In the genomic region with DNA sequence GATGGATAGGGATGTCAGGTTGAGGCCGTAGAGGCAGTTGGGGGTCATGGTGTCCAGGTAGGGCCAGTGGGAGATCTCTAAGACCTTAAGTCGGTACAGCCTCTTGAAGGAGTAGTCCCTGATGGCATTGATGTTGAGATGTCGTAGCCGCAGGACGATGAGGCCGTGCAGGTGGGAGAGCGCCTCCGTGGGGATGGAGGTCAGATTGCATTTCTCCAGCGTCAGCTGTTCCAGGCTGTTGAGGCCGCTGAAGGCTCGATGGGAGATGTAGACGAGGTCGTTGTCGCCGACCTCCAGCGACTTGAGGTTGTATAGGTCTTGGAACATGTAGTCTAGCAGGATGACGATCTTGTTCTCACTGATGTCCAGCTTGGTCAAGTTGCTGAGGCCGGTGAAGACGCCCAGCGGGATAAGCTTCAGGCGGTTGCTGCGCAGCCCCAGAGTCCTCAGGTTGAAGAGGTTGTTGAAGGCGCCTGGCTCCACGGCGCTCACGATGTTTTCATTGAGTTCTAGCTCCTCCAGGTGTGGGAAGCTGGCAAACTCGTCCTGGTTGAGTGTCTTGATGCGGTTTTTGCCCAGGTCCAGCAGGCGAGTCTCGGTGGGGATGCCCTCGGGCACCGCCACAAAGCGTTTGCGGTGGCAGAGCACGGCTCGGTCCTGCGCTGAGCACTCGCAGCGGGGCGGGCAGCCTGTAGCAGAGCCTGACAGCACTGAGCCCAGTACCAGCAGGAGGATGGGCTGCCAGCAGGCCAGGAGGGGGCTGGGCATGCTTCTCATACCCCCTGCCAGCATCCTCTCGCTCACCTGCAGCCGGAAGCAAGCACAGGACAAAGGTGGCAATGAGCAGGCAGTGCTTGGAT, we compare ENCODE assay signal across 13 mouse cellular contexts.
DNase-seq lines count a peak whose midpoint lies in the region; ATAC-seq and TF ChIP-seq lines count a peak whose summit lies in the region.
"Had no signal": no experiment of that assay in that cellular context is flagged by ENCODE, and none has a peak within 500 bp of the region (broad histone marks: within the 10 kb centered on the region; RNA-seq: fewer than 3 reads in every experiment).

No protein-coding gene starts in this region.

- ATAC-seq in heart, embryonic 12.5 days (ENCODE audit: insufficient number of reproducible peaks, low FRiP score): no peak
- ATAC-seq in lung, embryonic 16.5 days (ENCODE audit: low read depth): no peak
- ATAC-seq in intestine, embryonic 16.5 days: no peak

- no peak for TF ChIP-seq CTCF in heart, adult 2 months (IDR thresholded peaks at IDR 0.05)

- peaks cover 85% of the 10 kb centered on the region for H3K27me3 ChIP-seq in heart, embryonic 12.5 days (replicated peaks)
- H3K27me3 ChIP-seq in heart, adult 2 months (ENCODE audit: control insufficient read depth, insufficient read depth, low read length): peaks cover 14% of the 10 kb centered on the region
- peaks cover 20% of the 10 kb centered on the region for H3K27me3 ChIP-seq in lung, embryonic 16.5 days (ENCODE audit: control insufficient read depth, insufficient read depth, low read depth, low read length)
- peaks cover 8% of the 10 kb centered on the region for H3K27me3 ChIP-seq in intestine, embryonic 16.5 days (replicated peaks; ENCODE audit: control insufficient read depth, insufficient read depth, low read length)

- H3K27ac ChIP-seq in heart, embryonic 12.5 days (ENCODE audit: poor library complexity, severe bottlenecking): no peak overlapping the region
- no peak overlapping the region for H3K27ac ChIP-seq in heart, adult 2 months
- no peak overlapping the region for H3K27ac ChIP-seq in lung, embryonic 16.5 days (ENCODE audit: low read length)
- H3K27ac ChIP-seq in intestine, embryonic 16.5 days (ENCODE audit: low read length): no peak overlapping the region
- H3K27ac ChIP-seq: midbrain, embryonic 12.5 days had no signal

- intact Hi-C loops in heart, adult 2 months (cut with DNase I): no loop called here

- peak overlapping the region; percentile 21; the same call in 1 of the 2 replicates for H3K4me3 ChIP-seq in heart, embryonic 12.5 days
- H3K4me3 ChIP-seq in heart, adult 2 months: no peak overlapping the region
- no peak overlapping the region for H3K4me3 ChIP-seq in lung, embryonic 16.5 days (ENCODE audit: low read length)
- 0 out of 2 replicates have a peak overlapping the region, but pooled peaks have one; percentile 3 for H3K4me3 ChIP-seq in intestine, embryonic 16.5 days (ENCODE audit: low read length)
- H3K4me3 ChIP-seq: midbrain, embryonic 12.5 days had no signal

- TF ChIP-seq EP300 in heart, adult 2 months (IDR thresholded peaks at IDR 0.05; ENCODE audit: insufficient read depth, low read depth, low read length): no peak

- 15% methylated on average over 42 of the region's 42 CpGs for WGBS in heart, embryonic 12.5 days
- WGBS in heart, adult 2 months: 31% methylated on average over 42 of the region's 42 CpGs
- 27% methylated on average over 42 of the region's 42 CpGs for WGBS in lung, embryonic 16.5 days
- whole genome bisulfite sequencing in intestine, embryonic 16.5 days: 26% methylated on average over 42 of the region's 42 CpGs

- H3K9ac ChIP-seq in heart, embryonic 12.5 days: no peak overlapping the region
- no peak overlapping the region for H3K9ac ChIP-seq in heart, adult 2 months (ENCODE audit: low read depth, low read length)
- no peak overlapping the region for H3K9ac ChIP-seq in lung, embryonic 16.5 days (ENCODE audit: low read length)
- H3K9ac ChIP-seq in intestine, embryonic 16.5 days (ENCODE audit: low read depth, low read length): no peak overlapping the region
- H3K9ac ChIP-seq: midbrain, embryonic 12.5 days had no signal

- H3K9me3 ChIP-seq in heart, embryonic 12.5 days (replicated peaks): no peaks in the 10 kb centered on the region
- no peaks in the 10 kb centered on the region; the same call in 1 of the 2 replicates for H3K9me3 ChIP-seq in lung, embryonic 16.5 days (ENCODE audit: control insufficient read depth, low read length)
- H3K9me3 ChIP-seq in intestine, embryonic 16.5 days (ENCODE audit: control insufficient read depth, low read length): no peaks in the 10 kb centered on the region
- H3K9me3 ChIP-seq: midbrain, embryonic 12.5 days had no signal

- TF ChIP-seq POLR2A in heart, adult 2 months (IDR thresholded peaks at IDR 0.05; ENCODE audit: insufficient read depth, low read depth, low read length): no peak

- H3K79me2 ChIP-seq in heart, adult 2 months (replicated peaks; ENCODE audit: control insufficient read depth, insufficient read depth, low read length): no peaks in the 10 kb centered on the region

- H3K4me1 ChIP-seq in heart, embryonic 12.5 days (replicated peaks): peaks cover 18% of the 10 kb centered on the region
- H3K4me1 ChIP-seq in heart, adult 2 months (ENCODE audit: control insufficient read depth, insufficient read depth, low read length): no peaks in the 10 kb centered on the region
- H3K4me1 ChIP-seq in lung, embryonic 16.5 days (replicated peaks; ENCODE audit: control insufficient read depth, insufficient read depth, low read length): peaks cover 8% of the 10 kb centered on the region; the same call in 1 of the 2 replicates
- no peaks in the 10 kb centered on the region; the same call in 1 of the 2 replicates for H3K4me1 ChIP-seq in intestine, embryonic 16.5 days (ENCODE audit: control insufficient read depth, insufficient read depth, low read length)

- no peaks in the 10 kb centered on the region for H3K36me3 ChIP-seq in heart, embryonic 12.5 days
- H3K36me3 ChIP-seq in heart, adult 2 months (ENCODE audit: control insufficient read depth, insufficient read depth, low read length): no peaks in the 10 kb centered on the region
- 0 out of 2 replicates have a peak, but pooled peaks cover 2% of the 10 kb centered on the region for H3K36me3 ChIP-seq in lung, embryonic 16.5 days (ENCODE audit: control insufficient read depth, insufficient read depth, low read length)
- H3K36me3 ChIP-seq in intestine, embryonic 16.5 days (ENCODE audit: control insufficient read depth, insufficient read depth, low read length): no peaks in the 10 kb centered on the region

- peak overlapping the region; percentile 56 for H3K4me2 ChIP-seq in heart, embryonic 12.5 days
- peak overlapping the region; percentile 23 for H3K4me2 ChIP-seq in lung, embryonic 16.5 days (ENCODE audit: low read depth, low read length)
- H3K4me2 ChIP-seq in intestine, embryonic 16.5 days (ENCODE audit: low read depth, low read length): no peak overlapping the region
- H3K4me2 ChIP-seq: liver, embryonic 11.5 days; midbrain, embryonic 12.5 days had no signal

- no peak for DNase-seq in heart, adult 2 months
- no peak for DNase-seq in lung, adult 18-20 months
- peak; percentile 45 for DNase-seq in WW6 (ENCODE audit: low read depth, low spot score)
- DNase-seq in spleen, adult 12 weeks (ENCODE audit: low spot score): no peak
- DNase-seq in frontal cortex, adult 2 months (ENCODE audit: extremely low spot score in 1 of 2, low spot score in 1 of 2): no peak
- DNase-seq: embryo, embryonic 11 days; layer of hippocampus, postnatal 36 days; thymus, postnatal 25 days had no signal

Comparison
In these comparisons a context has a peak if more than half of its experiments do, and no peak if none do; other contexts are left out.
1. H3K4me3 ChIP-seq: peak in heart, embryonic 12.5 days (single experiment) and intestine, embryonic 16.5 days (single experiment); none in heart, adult 2 months (single experiment) and lung, embryonic 16.5 days (single experiment).